Mouse (Mus musculus): ENCODE data around the gene Bfar.
"Not testable (repeated sequence)": the region's sequence is repeated elsewhere in the genome, so short reads cannot be mapped to it uniquely, and the experiment has no call there.

The Bfar gene

GRCm38 (mm10) chr16:13716821-13717553, 45.3 kb downstream of the Bfar start:
- no peak for DNase-seq (ENCODE audit: extremely low read depth, low read depth, low spot score)

- DNase-seq (ENCODE audit: extremely low read depth, low read depth, low spot score): no peak
Observed at GRCm38 (mm10) chr16:13722937-13723336, 51.3 kb downstream of the Bfar start.

GRCm38 (mm10) chr16:13727811-13728335, 56.2 kb downstream of the Bfar start:
- DNase-seq (ENCODE audit: extremely low read depth, low read depth, low spot score): no peak

GRCm38 (mm10) chr16:13729428-13729827, 57.8 kb downstream of the Bfar start:
- no peak for DNase-seq (ENCODE audit: extremely low read depth, low read depth, low spot score)

GRCm38 (mm10) chr16:13730285-13731255, 58.9 kb downstream of the Bfar start, which contains the start of gene Pla2g10:
Gene Pla2g10 (minus strand): TSS chr16:13730983.
- no peak for DNase-seq (ENCODE audit: extremely low read depth, low read depth, low spot score)

GRCm38 (mm10) chr16:13732786-13733185, 61.1 kb downstream of the Bfar start:
- no peak for DNase-seq (ENCODE audit: extremely low read depth, low read depth, low spot score)

- no peak for DNase-seq (ENCODE audit: extremely low read depth, low read depth, low spot score)
Observed at GRCm38 (mm10) chr16:13733518-13734137, 62.0 kb downstream of the Bfar start.

- no peak for DNase-seq (ENCODE audit: extremely low read depth, low read depth, low spot score)
Observed at GRCm38 (mm10) chr16:13735977-13736376, 64.3 kb downstream of the Bfar start.

- DNase-seq (ENCODE audit: extremely low read depth, low read depth, low spot score): not testable (repeated sequence)
Observed at GRCm38 (mm10) chr16:13739044-13739443, 67.4 kb downstream of the Bfar start.

- no peak for DNase-seq (ENCODE audit: extremely low read depth, low read depth, low spot score)
Observed at GRCm38 (mm10) chr16:13740844-13741243, 69.2 kb downstream of the Bfar start.

GRCm38 (mm10) chr16:13747708-13748107, 76.0 kb downstream of the Bfar start:
- DNase-seq (ENCODE audit: extremely low read depth, low read depth, low spot score): no peak

- DNase-seq (ENCODE audit: extremely low read depth, low read depth, low spot score): no peak
Observed at GRCm38 (mm10) chr16:13748124-13748523, 76.5 kb downstream of the Bfar start.

GRCm38 (mm10) chr16:13748813-13749212, 77.2 kb downstream of the Bfar start:
- not testable (repeated sequence) for DNase-seq (ENCODE audit: extremely low read depth, low read depth, low spot score)

- DNase-seq (ENCODE audit: extremely low read depth, low read depth, low spot score): no peak
Observed at GRCm38 (mm10) chr16:13749306-13749705, 77.6 kb downstream of the Bfar start.

GRCm38 (mm10) chr16:13749981-13750380, 78.3 kb downstream of the Bfar start:
- DNase-seq (ENCODE audit: extremely low read depth, low read depth, low spot score): no peak

- DNase-seq (ENCODE audit: extremely low read depth, low read depth, low spot score): no peak
Observed at GRCm38 (mm10) chr16:13750626-13751025, 79.0 kb downstream of the Bfar start.

All from fat pad, adult 2 months (tissue).